Mouse (Mus musculus): ENCODE results near the gene Lrmp. TPM values are rescaled to one million over a fixed set of nuclear protein-coding genes. Genes with fewer than 3 reads are reported as not detected.

Lrmp gene
- total and polyA plus RNA-seq, 3 experiments: 92.3 to 163 (median 155) TPM

GRCm38 (mm10) chr6:145105439-145105838 lies 10.0 kb upstream of the Lrmp start:
- H3K4me2 ChIP-seq (ENCODE audit: insufficient read depth, low read depth, poor library complexity, severe bottlenecking): no peak overlapping the region
- dilution Hi-C loops (cut with MboI; ENCODE audit: extremely low pct_ligation_motif_present, extremely low pct_unique_long_range_greater_than_20kb, low sequenced_read_pairs) (no loop called here), in situ Hi-C loops (cut with MboI; ENCODE audit: low pct_ligation_motif_present, low pct_unique_long_range_greater_than_20kb, low sequenced_read_pairs) (no loop called here)
- H3K36me3 ChIP-seq (replicated peaks in 1 of 2; ENCODE audit: control insufficient read depth in 1 of 2, insufficient read depth in 1 of 2, low read length in 1 of 2): no peaks in the 10 kb centered on the region
- no peak overlapping the region for H3K27ac ChIP-seq (ENCODE audit: insufficient read depth, low read depth)
- TF ChIP-seq ZC3H11A (IDR thresholded peaks at IDR 0.05; ENCODE audit: low read depth, low read length): no peak
- TF ChIP-seq POLR2A (IDR thresholded peaks at IDR 0.05; ENCODE audit: low read depth, low read length): no peak
- no peak for TF ChIP-seq POLR2AphosphoS2 (IDR thresholded peaks at IDR 0.05; ENCODE audit: low read depth, low read length)
- TF ChIP-seq SIN3A (IDR thresholded peaks at IDR 0.05; ENCODE audit: low read length): 0 out of 2 replicates have a peak, but pooled peaks have one; percentile 46
- TF ChIP-seq JUN (IDR thresholded peaks at IDR 0.05; ENCODE audit: insufficient read depth, low read depth, low read length): no peak
- no peak for TF ChIP-seq CHD2 (IDR thresholded peaks at IDR 0.05; ENCODE audit: low read length)
- peak; percentile 17; the same call in 1 of the 2 replicates for TF ChIP-seq USF2 (conservative IDR thresholded peaks at IDR 0.05; ENCODE audit: low read depth, low read length)
- TF ChIP-seq BHLHE40 (IDR thresholded peaks at IDR 0.05; ENCODE audit: low read depth, low read length): peak; percentile 57
- TF ChIP-seq USF1 (IDR thresholded peaks at IDR 0.05; ENCODE audit: low read depth, low read length): peak; percentile 42
- TF ChIP-seq EP300 (IDR thresholded peaks at IDR 0.05; ENCODE audit: low read length): no peak
- no peak for TF ChIP-seq JUND (conservative IDR thresholded peaks at IDR 0.05; ENCODE audit: low read depth, low read length)
- no peak for TF ChIP-seq ZNF384 (IDR thresholded peaks at IDR 0.05; ENCODE audit: low read depth, low read length)
- TF ChIP-seq RAD21 (IDR thresholded peaks at IDR 0.05; ENCODE audit: low read depth, low read length): no peak
- no peak for TF ChIP-seq MAX (IDR thresholded peaks at IDR 0.05; ENCODE audit: low read length)
- no peak for TF ChIP-seq PAX5 (IDR thresholded peaks at IDR 0.05; ENCODE audit: low read length)
- TF ChIP-seq TCF12 (IDR thresholded peaks at IDR 0.05; ENCODE audit: low read depth, low read length): no peak
- DNase-seq (ENCODE audit: extremely low read depth): no peak
- H3K9ac ChIP-seq (ENCODE audit: insufficient read depth, low read depth): no peak overlapping the region
- H3K4me1 ChIP-seq (ENCODE audit: control insufficient read depth in 1 of 2, insufficient read depth in 2 of 2): peaks cover 13 to 81% of the 10 kb centered on the region in 2 experiments
- H3K27me3 ChIP-seq (replicated peaks): no peaks in the 10 kb centered on the region
- peaks cover 4% of the 10 kb centered on the region for H3K9me3 ChIP-seq (replicated peaks; ENCODE audit: low read length)
- no peaks in the 10 kb centered on the region for H3K79me2 ChIP-seq (replicated peaks; ENCODE audit: control insufficient read depth, extremely low read depth, insufficient read depth, poor library complexity, severe bottlenecking)
- no peak overlapping the region for H3K4me3 ChIP-seq (replicated peaks in 1 of 3; ENCODE audit: low read depth in 2 of 3, low read length in 2 of 3, poor library complexity in 1 of 3)

- Histone ChIP-seq H3K79me2 (replicated peaks; ENCODE audit: control insufficient read depth, extremely low read depth, insufficient read depth, poor library complexity, severe bottlenecking) (no peaks in the 10 kb centered on the region), H3K36me3 (replicated peaks in 1 of 2; ENCODE audit: control insufficient read depth in 1 of 2, insufficient read depth in 1 of 2, low read length in 1 of 2) (no peaks in the 10 kb centered on the region), H3K4me2 (ENCODE audit: insufficient read depth, low read depth, poor library complexity, severe bottlenecking) (no peak overlapping the region), H3K27ac (ENCODE audit: insufficient read depth, low read depth) (peak overlapping the region; percentile 16; the same call in 1 of the 2 replicates), H3K9me3 (replicated peaks; ENCODE audit: low read length) (peaks cover 4% of the 10 kb centered on the region), H3K27me3 (replicated peaks) (no peaks in the 10 kb centered on the region), H3K4me3 (replicated peaks in 1 of 3; ENCODE audit: low read depth in 2 of 3, low read length in 2 of 3, poor library complexity in 1 of 3) (no peak overlapping the region), H3K9ac (ENCODE audit: insufficient read depth, low read depth) (no peak overlapping the region), H3K4me1 (ENCODE audit: control insufficient read depth in 1 of 2, insufficient read depth in 2 of 2) (peaks cover 13 to 72% of the 10 kb centered on the region in 2 experiments)
- TF ChIP-seq MAZ (IDR thresholded peaks at IDR 0.05; ENCODE audit: low read depth, low read length) (no peak), HCFC1 (IDR thresholded peaks at IDR 0.05; ENCODE audit: low read depth, low read length) (no peak), MYC (IDR thresholded peaks at IDR 0.05; ENCODE audit: low read depth, low read length) (0 out of 2 replicates have a peak, but pooled peaks have one; percentile 9), ETS1 (conservative IDR thresholded peaks at IDR 0.05; ENCODE audit: low read depth, low read length) (peak; percentile 81), USF2 (conservative IDR thresholded peaks at IDR 0.05; ENCODE audit: low read depth, low read length) (no peak), POLR2A (IDR thresholded peaks at IDR 0.05; ENCODE audit: low read depth, low read length) (no peak), TCF12 (IDR thresholded peaks at IDR 0.05; ENCODE audit: low read depth, low read length) (peak; percentile 76), MAX (IDR thresholded peaks at IDR 0.05; ENCODE audit: low read length) (0 out of 2 replicates have a peak, but pooled peaks have one; percentile 30), MEF2A (IDR thresholded peaks at IDR 0.05; ENCODE audit: borderline replicate concordance, low read depth, low read length) (no peak), EP300 (IDR thresholded peaks at IDR 0.05; ENCODE audit: low read length) (peak; percentile 72), ZNF384 (IDR thresholded peaks at IDR 0.05; ENCODE audit: low read depth, low read length) (peak; percentile 61), BHLHE40 (IDR thresholded peaks at IDR 0.05; ENCODE audit: low read depth, low read length) (peak; percentile 70), PAX5 (IDR thresholded peaks at IDR 0.05; ENCODE audit: low read length) (no peak)
- DNase-seq (ENCODE audit: extremely low read depth): peak; percentile 81
- in situ Hi-C loops (cut with MboI; ENCODE audit: low pct_ligation_motif_present, low pct_unique_long_range_greater_than_20kb, low sequenced_read_pairs) (no loop called here), dilution Hi-C loops (cut with MboI; ENCODE audit: extremely low pct_ligation_motif_present, extremely low pct_unique_long_range_greater_than_20kb, low sequenced_read_pairs) (no loop called here)
Observed at GRCm38 (mm10) chr6:145106163-145106842, 9.2 kb upstream of the Lrmp start.

Data from CH12.LX (cell line).